Mouse (Mus musculus): ENCODE data around the gene Ulk4.

Gene Ulk4

GRCm38 (mm10) chr9:121192601-121193370 lies 84.2 kb downstream of the Ulk4 start:
- no peak for DNase-seq (ENCODE audit: low read depth)

GRCm38 (mm10) chr9:121187811-121188210 lies 89.2 kb downstream of the Ulk4 start:
- no peak for DNase-seq (ENCODE audit: low read depth)

GRCm38 (mm10) chr9:121185796-121186195 lies 91.2 kb downstream of the Ulk4 start:
- DNase-seq (ENCODE audit: low read depth), result peak; percentile 12

GRCm38 (mm10) chr9:121176350-121176749 lies 100.6 kb downstream of the Ulk4 start:
- DNase-seq (ENCODE audit: low read depth), result no peak

- DNase-seq (ENCODE audit: low read depth), result no peak
Measured at GRCm38 (mm10) chr9:121175201-121175600, 101.8 kb downstream of the Ulk4 start.

- DNase-seq (ENCODE audit: low read depth), result no peak
Measured at GRCm38 (mm10) chr9:121172123-121172522, 104.9 kb downstream of the Ulk4 start.

GRCm38 (mm10) chr9:121171609-121172008 lies 105.4 kb downstream of the Ulk4 start:
- DNase-seq (ENCODE audit: low read depth), result no peak

- no peak for DNase-seq (ENCODE audit: low read depth)
Measured at GRCm38 (mm10) chr9:121164607-121165006, 112.4 kb downstream of the Ulk4 start.

- DNase-seq (ENCODE audit: low read depth), result peak; percentile 57
Measured at GRCm38 (mm10) chr9:121162789-121163188, 114.2 kb downstream of the Ulk4 start.

- DNase-seq (ENCODE audit: low read depth), result peak; percentile 69
Measured at GRCm38 (mm10) chr9:121161818-121162565, 115.0 kb downstream of the Ulk4 start.

GRCm38 (mm10) chr9:121156253-121156831 lies 120.7 kb downstream of the Ulk4 start:
- no peak for DNase-seq (ENCODE audit: low read depth)

GRCm38 (mm10) chr9:121153276-121153675 lies 123.7 kb downstream of the Ulk4 start:
- peak; percentile 61 for DNase-seq (ENCODE audit: low read depth)

- DNase-seq (ENCODE audit: low read depth), result no peak
Measured at GRCm38 (mm10) chr9:121148602-121149001, 128.4 kb downstream of the Ulk4 start.

GRCm38 (mm10) chr9:121143208-121143607 lies 133.8 kb downstream of the Ulk4 start:
- no peak for DNase-seq (ENCODE audit: low read depth)

- peak; percentile 83 for DNase-seq (ENCODE audit: low read depth)
Measured at GRCm38 (mm10) chr9:121132549-121132948, 144.4 kb downstream of the Ulk4 start.

- DNase-seq (ENCODE audit: low read depth), result peak; percentile 11
Measured at GRCm38 (mm10) chr9:121129533-121129932, 147.5 kb downstream of the Ulk4 start.

- DNase-seq (ENCODE audit: low read depth), result no peak
Measured at GRCm38 (mm10) chr9:121128934-121129333, 148.1 kb downstream of the Ulk4 start.

GRCm38 (mm10) chr9:121127025-121127424 lies 150.0 kb downstream of the Ulk4 start:
- DNase-seq (ENCODE audit: low read depth), result peak; percentile 66

- DNase-seq (ENCODE audit: low read depth), result no peak
Measured at GRCm38 (mm10) chr9:121124705-121125104, 152.3 kb downstream of the Ulk4 start.

GRCm38 (mm10) chr9:121122039-121122438 lies 155.0 kb downstream of the Ulk4 start:
- DNase-seq (ENCODE audit: low read depth), result no peak

GRCm38 (mm10) chr9:121117936-121118335 lies 159.1 kb downstream of the Ulk4 start:
- DNase-seq (ENCODE audit: low read depth), result peak; percentile 46

GRCm38 (mm10) chr9:121112131-121112530 lies 164.9 kb downstream of the Ulk4 start:
- DNase-seq (ENCODE audit: low read depth), result no peak

GRCm38 (mm10) chr9:121108110-121108509 lies 168.9 kb downstream of the Ulk4 start:
- peak; percentile 71 for DNase-seq (ENCODE audit: low read depth)
